Mouse (Mus musculus) embryonic fibroblast, embryonic 13.5 days (primary cell): ENCODE measurements at regions not wholly inside any gene's neighbourhood (a gene's known extent, or its start where the extent isn't known, plus 50 kb on each side); places are given as distances from the start of the nearest gene placed in this dataset.

Experiments
- CTCF ChIP-seq: IDR thresholded peaks from 2 replicates; pipeline ENCODE4 v1.5.1; 2011; ENCODE audit warnings: mild to moderate bottlenecking, control low read depth, low read length, moderate library complexity, borderline replicate concordance; ENCODE audit not compliant: insufficient read depth
- POLR2A ChIP-seq: IDR thresholded peaks from 2 replicates; pipeline ENCODE4 v1.6.1; 2011; ENCODE audit warnings: low read depth, mild to moderate bottlenecking, control low read depth, low read length, moderate library complexity

DNA sequence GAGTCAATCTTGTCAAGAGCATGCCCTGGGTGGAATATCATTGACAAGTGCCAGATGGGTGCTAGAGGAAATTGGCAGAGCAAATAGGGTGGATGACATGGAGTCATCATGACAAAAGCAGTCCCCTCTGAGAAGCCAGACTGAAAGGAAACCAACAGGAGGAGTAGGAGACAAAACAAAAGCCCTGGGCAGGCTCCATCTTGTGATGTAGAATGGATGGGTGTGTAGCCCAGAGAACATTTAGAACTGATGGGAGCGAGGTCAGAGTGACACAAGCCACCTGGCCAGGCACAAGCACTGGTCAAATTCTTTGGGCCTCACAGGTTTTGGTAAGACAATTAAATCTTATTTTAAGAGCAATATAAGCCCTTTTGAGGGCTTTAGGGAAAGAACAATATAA is 310.4 kb upstream of the Nmur2 start:
- TF ChIP-seq POLR2A, result no peak
- no peak for TF ChIP-seq CTCF
